In the genomic region with DNA sequence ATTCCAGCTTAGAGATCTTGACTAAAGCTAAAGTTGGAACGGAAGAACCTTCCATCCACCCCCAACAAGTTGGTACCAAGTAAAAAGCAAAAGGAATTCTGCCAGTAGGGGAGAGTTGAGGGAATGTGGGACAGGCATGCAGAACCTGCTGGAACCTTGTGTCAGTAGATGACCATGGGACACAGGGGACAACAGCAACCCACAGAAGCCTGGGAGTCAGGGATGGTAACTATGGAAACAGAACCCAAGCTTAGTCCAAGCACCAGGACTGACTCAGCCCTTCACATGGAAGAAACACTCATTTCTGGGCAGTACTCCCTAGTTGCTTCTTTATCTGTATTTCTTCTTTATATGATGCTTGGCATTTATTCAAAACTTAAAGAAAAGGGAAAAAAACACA, we compare ENCODE assay signal across 26 mouse cellular contexts.
"Had no signal": no experiment of that assay in that cellular context is flagged by ENCODE, and none has a peak within 500 bp of the region (broad histone marks: within the 10 kb centered on the region; RNA-seq: fewer than 3 reads in every experiment).

No protein-coding gene starts in this region.

- H3K27ac ChIP-seq: limb, embryonic 10.5 days; limb, embryonic 13.5 days; liver, embryonic 12.5 days; liver, embryonic 15.5 days; lung, embryonic 15.5 days; midbrain, embryonic 10.5 days; midbrain, embryonic 13.5 days; neural tube, embryonic 13.5 days; stomach, embryonic 15.5 days had no signal

- DNase-seq: kidney, adult 18-20 months; kidney, adult 9 months; kidney, postnatal 14 days; kidney, postnatal 4 days; layer of hippocampus, adult 9-11 months; layer of hippocampus, postnatal 36 days; liver; lung, adult 18-20 months; lung, postnatal 10 days; lung, postnatal 36 days; retina, postnatal 1 day; spleen, adult 18-20 months; thymus, postnatal 25 days had no signal

- ATAC-seq: intestine, embryonic 16.5 days; liver, embryonic 12.5 days; midbrain, embryonic 13.5 days; midbrain, embryonic 16.5 days had no signal

- H3K4me3 ChIP-seq: limb, embryonic 10.5 days; limb, embryonic 13.5 days; liver, embryonic 12.5 days; liver, embryonic 15.5 days; lung, embryonic 15.5 days; megakaryocyte, embryonic 14.5 days; midbrain, embryonic 10.5 days; midbrain, embryonic 13.5 days; myocyte; neural tube, embryonic 13.5 days; stomach, embryonic 15.5 days had no signal
